In genomic region chr12:49401119-49401795, GRCm38 (mm10) we compare ENCODE assay signal across 8 mouse cellular contexts. TPM values are rescaled to one million over a fixed set of nuclear protein-coding genes. Genes with fewer than 3 reads are reported as not detected.
DNase-seq lines count a peak whose midpoint lies in the region; ATAC-seq lines count a peak whose summit lies in the region.

No protein-coding gene starts in this region.

- H3K36me3 ChIP-seq in megakaryocyte, embryonic 14.5 days (replicated peaks; ENCODE audit: low read length) = no peaks in the 10 kb centered on the region
- no peaks in the 10 kb centered on the region for H3K36me3 ChIP-seq in forebrain, embryonic 11.5 days (ENCODE audit: control insufficient read depth, insufficient read depth, low read length)
- H3K36me3 ChIP-seq in midbrain, embryonic 16.5 days (ENCODE audit: control insufficient read depth, insufficient read depth, low read length) = no peaks in the 10 kb centered on the region

- H3K27ac ChIP-seq in forebrain, embryonic 11.5 days (ENCODE audit: low read depth, low read length) = peak overlapping the region; percentile 100
- H3K27ac ChIP-seq in midbrain, embryonic 16.5 days (ENCODE audit: low read length) = peak overlapping the region; percentile 68

- no peak for ATAC-seq in megakaryocyte, adult 5-6 weeks (ENCODE audit: poor library complexity, severe bottlenecking)
- ATAC-seq in forebrain, embryonic 11.5 days (replicated peaks; ENCODE audit: low FRiP score) = peak; percentile 78
- ATAC-seq in midbrain, embryonic 16.5 days = peak; percentile 81

- H3K27me3 ChIP-seq in megakaryocyte, embryonic 14.5 days (replicated peaks) = peaks cover 34% of the 10 kb centered on the region
- H3K27me3 ChIP-seq in forebrain, embryonic 11.5 days (ENCODE audit: control insufficient read depth, insufficient read depth, low read length) = peaks cover 7% of the 10 kb centered on the region; the same call in 1 of the 2 replicates
- peaks cover 41% of the 10 kb centered on the region for H3K27me3 ChIP-seq in midbrain, embryonic 16.5 days (ENCODE audit: control insufficient read depth, insufficient read depth, low read depth, low read length)

- peaks cover 11% of the 10 kb centered on the region for H3K4me1 ChIP-seq in megakaryocyte, embryonic 14.5 days
- H3K4me1 ChIP-seq in forebrain, embryonic 11.5 days (replicated peaks; ENCODE audit: control insufficient read depth, insufficient read depth, low read length) = peaks cover 2% of the 10 kb centered on the region; the same call in 1 of the 2 replicates
- peaks cover 10% of the 10 kb centered on the region for H3K4me1 ChIP-seq in midbrain, embryonic 16.5 days (ENCODE audit: control insufficient read depth, insufficient read depth, low read length)

- DNase-seq in forebrain, embryonic 11.5 days (ENCODE audit: low spot score) = peak; percentile 87
- DNase-seq in layer of hippocampus, adult 9-11 months = peak; percentile 79
- DNase-seq in cerebellum, adult 18-20 months = no peak
- DNase-seq in adrenal gland, adult (ENCODE audit: inconsistent age in 2 of 2, low spot score in 1 of 2) = no peak
- DNase-seq in ovary, postnatal 14 days (ENCODE audit: low spot score) = no peak

- peak overlapping the region; percentile 76 for H3K4me3 ChIP-seq in megakaryocyte, embryonic 14.5 days (replicated peaks)
- peak overlapping the region; percentile 66 for H3K4me3 ChIP-seq in forebrain, embryonic 11.5 days (ENCODE audit: low read depth, low read length)
- H3K4me3 ChIP-seq in midbrain, embryonic 16.5 days (ENCODE audit: low read depth, low read length) = peak overlapping the region; percentile 41

- WGBS in forebrain, embryonic 11.5 days = under 1% methylated on average over 67 of the region's 68 CpGs
- WGBS in midbrain, embryonic 16.5 days = under 1% methylated on average over 46 of the region's 68 CpGs

- peak overlapping the region; percentile 99 for H3K9ac ChIP-seq in forebrain, embryonic 11.5 days (ENCODE audit: low read length)
- H3K9ac ChIP-seq in midbrain, embryonic 16.5 days (ENCODE audit: low read depth, low read length) = peak overlapping the region; percentile 57

- H3K4me2 ChIP-seq in forebrain, embryonic 11.5 days (ENCODE audit: low read depth, low read length, severe bottlenecking) = peak overlapping the region; percentile 93
- peak overlapping the region; percentile 74 for H3K4me2 ChIP-seq in midbrain, embryonic 16.5 days (ENCODE audit: low read length)

- no peaks in the 10 kb centered on the region for H3K9me3 ChIP-seq in megakaryocyte, embryonic 14.5 days
- H3K9me3 ChIP-seq in forebrain, embryonic 11.5 days (ENCODE audit: control insufficient read depth, low read length) = no peaks in the 10 kb centered on the region
- no peaks in the 10 kb centered on the region for H3K9me3 ChIP-seq in midbrain, embryonic 16.5 days (replicated peaks; ENCODE audit: control insufficient read depth, low read length, poor library complexity, severe bottlenecking)

RNA-seq across cellular contexts. Expression of gene Gm43517, which starts 16.3 kb away (rescaled TPM):
- not detected in 2 replicates for polyA plus RNA-seq in megakaryocyte, embryonic 14.5 days (2012; ENCODE audit: insufficient read depth, low replicate concordance)
- not detected in 2 replicates for total RNA-seq in megakaryocyte, adult 5-6 weeks (2015)
- not detected in 2 replicates for total RNA-seq in megakaryocyte, adult 5-6 weeks (2017)
- polyA plus RNA-seq in forebrain, embryonic 11.5 days (2014; fragmentation: Nextera tagmentation; extraction: Ambion mirVana) = 1.3 and 1.4 TPM in 2 replicates
- polyA plus RNA-seq in midbrain, embryonic 16.5 days (2015; fragmentation: Nextera tagmentation; extraction: Ambion mirVana) = 0.10 TPM in 1 of 2 replicates, not detected in the other

RNA-seq across cellular contexts. Expression of gene Foxg1, which starts 18.8 kb away (rescaled TPM):
- polyA plus RNA-seq in megakaryocyte, embryonic 14.5 days (2012; ENCODE audit: insufficient read depth, low replicate concordance) = not detected in 2 replicates
- not detected in 2 replicates for total RNA-seq in megakaryocyte, adult 5-6 weeks (2015)
- not detected in 2 replicates for total RNA-seq in megakaryocyte, adult 5-6 weeks (2017)
- 40.4 and 45.5 TPM in 2 replicates for polyA plus RNA-seq in forebrain, embryonic 11.5 days (2014; fragmentation: Nextera tagmentation; extraction: Ambion mirVana)
- 1.7 and 2.5 TPM in 2 replicates for polyA plus RNA-seq in midbrain, embryonic 16.5 days (2015; fragmentation: Nextera tagmentation; extraction: Ambion mirVana)

Comparison
In these comparisons a context has a peak if more than half of its experiments do, and no peak if none do; other contexts are left out.
1. DNase-seq: peak in forebrain, embryonic 11.5 days (single experiment) and layer of hippocampus, adult 9-11 months (single experiment); none in cerebellum, adult 18-20 months (0 of 2), adrenal gland, adult (0 of 2) and ovary, postnatal 14 days (single experiment).
2. RNA of gene Foxg1, which starts 18.8 kb away (polyA plus RNA-seq): 40.4 to 45.5 TPM in forebrain, embryonic 11.5 days; 1.7 to 2.5 TPM in midbrain, embryonic 16.5 days and not detected in megakaryocyte, embryonic 14.5 days; every median in the first group is over 10 times any median in the second.
3. Peak in every context shown above with its lines, with median percentiles within 50 percentile points of each other: H3K4me3 ChIP-seq.